Mouse (Mus musculus) lung, postnatal 0 days (tissue): ENCODE measurements at regions not wholly inside any gene's neighbourhood (a gene's known extent, or its start where the extent isn't known, plus 50 kb on each side); places are given as distances from the start of the nearest gene placed in this dataset.

Experiments used
- CTCF ChIP-seq: IDR thresholded peaks from 2 replicates; pipeline ENCODE4 v1.5.1; 2016; ENCODE audit warnings: antibody characterized with exemption, mild to moderate bottlenecking
- EP300 ChIP-seq: IDR thresholded peaks from 2 replicates; pipeline ENCODE4 v1.6.1; 2016; ENCODE audit warnings: antibody characterized with exemption, mild to moderate bottlenecking, control low read depth

- no peak for TF ChIP-seq CTCF
- no peak for TF ChIP-seq EP300
Measured at GRCm38 (mm10) chr3:81408914-81409313, 372.7 kb downstream of the Pdgfc start.
